Mouse (Mus musculus) limb, embryonic 12.5 days (tissue): ENCODE measurements around the gene Usp29. TPM values are rescaled to one million over a fixed set of nuclear protein-coding genes. Genes with fewer than 3 reads are reported as not detected.
"Not testable (repeated sequence)": the region's sequence is repeated elsewhere in the genome, so short reads cannot be mapped to it uniquely, and the experiment has no call there.

Source experiments
- ATAC-seq: fragments of 200-750 bp; cut with Nextera tagmentation; 2 replicates; pipeline ENCODE4 v1.8.0; 2017; ENCODE audit warnings: low read depth, moderate TSS enrichment; ENCODE audit not compliant: insufficient number of reproducible peaks, insufficient read depth, low FRiP score, low TSS enrichment
- H3K27ac ChIP-seq: fragments of 300-500 bp; sonication (generic); 2 replicates; pipeline ENCODE4 v1.5.1; 2016; ENCODE audit warnings: mild to moderate bottlenecking, moderate library complexity
- H3K27me3 ChIP-seq: fragments of 300-500 bp; sonication (generic); 2 replicates; pipeline ENCODE4 v1.6.1; 2016; ENCODE audit warnings: mild to moderate bottlenecking, moderate library complexity
- H3K36me3 ChIP-seq: fragments of 300-500 bp; sonication (generic); 2 replicates; pipeline ENCODE4 v1.6.1; 2016; ENCODE audit warnings: mild to moderate bottlenecking, moderate library complexity
- H3K4me1 ChIP-seq: fragments of 300-500 bp; sonication (generic); replicated peaks from 2 replicates; pipeline ENCODE4 v1.6.1; 2016
- H3K4me2 ChIP-seq: fragments of 300-500 bp; sonication (generic); 2 replicates; pipeline ENCODE4 v1.6.1; 2016; ENCODE audit warnings: mild to moderate bottlenecking, moderate library complexity
- H3K4me3 ChIP-seq: fragments of 300-500 bp; sonication (generic); replicated peaks from 2 replicates; pipeline ENCODE4 v1.5.1; 2016; ENCODE audit warnings: mild to moderate bottlenecking
- H3K9ac ChIP-seq: fragments of 300-500 bp; sonication (generic); replicated peaks from 2 replicates; pipeline ENCODE4 v1.6.1; 2016; ENCODE audit warnings: mild to moderate bottlenecking, moderate library complexity
- H3K9me3 ChIP-seq: fragments of 300-500 bp; sonication (generic); 2 replicates; pipeline ENCODE4 v1.6.1; 2016; ENCODE audit warnings: mild to moderate bottlenecking, moderate library complexity
- WGBS: fragments of 180-500 bp; shearing (Covaris S2); methylation state at CpG from one replicate; pipeline ENCODE4 v1.1.7; 2016; 5-methylcytosine and 5-hydroxymethylcytosine counted together
- polyA plus RNA-seq: library from polyadenylated mRNA; unstranded; fragments of >200 nt; fragmentation: Nextera tagmentation; extraction: Ambion mirVana; gene quantifications from 2 replicates; pipeline ENCODE4 v1.2.1, GENCODE M21; 2016

Usp29 gene
- polyA plus RNA-seq, 1 experiment from 2014 or later = 15.8 TPM

GRCm38 (mm10) chr7:6878849-6879248 lies 148.5 kb downstream of the Usp29 start:
- not testable (repeated sequence) for ATAC-seq, H3K9ac ChIP-seq

GRCm38 (mm10) chr7:6879512-6880164 lies 149.3 kb downstream of the Usp29 start:
- Histone ChIP-seq H3K36me3 (no peaks in the 10 kb centered on the region), H3K4me3 (no peak overlapping the region), H3K9me3 (no peaks in the 10 kb centered on the region), H3K27me3 (no peaks in the 10 kb centered on the region), H3K4me2 (no peak overlapping the region), H3K27ac (no peak overlapping the region), H3K4me1 (no peaks in the 10 kb centered on the region), H3K9ac (no peak overlapping the region)
- 74% methylated on average over 11 of the region's 11 CpGs for WGBS
- ATAC-seq = no peak

More at GRCm38 (mm10) chr7:6878849-6879248, 148.5 kb downstream of the Usp29 start:
- H3K4me1 ChIP-seq, H3K9me3 ChIP-seq, H3K27ac ChIP-seq, H3K36me3 ChIP-seq, H3K4me2 ChIP-seq, H3K27me3 ChIP-seq, H3K4me3 ChIP-seq: not testable (repeated sequence)
- WGBS = 91% methylated on average over 3 of the region's 3 CpGs

GRCm38 (mm10) chr7:6880918-6881317 lies 150.5 kb downstream of the Usp29 start:
- H3K9me3 ChIP-seq, H3K27ac ChIP-seq, ATAC-seq, H3K27me3 ChIP-seq, H3K9ac ChIP-seq, H3K4me3 ChIP-seq, H3K4me2 ChIP-seq, H3K36me3 ChIP-seq, H3K4me1 ChIP-seq: not testable (repeated sequence)
- no CpG with 5 or more reads among the region's 1 CpGs for WGBS

GRCm38 (mm10) chr7:6881473-6882046 lies 151.2 kb downstream of the Usp29 start:
- no peak for ATAC-seq
- no peak overlapping the region for H3K4me3 ChIP-seq
- H3K27ac ChIP-seq = no peak overlapping the region
- no peaks in the 10 kb centered on the region for H3K36me3 ChIP-seq
- WGBS = 49% methylated on average over 6 of the region's 6 CpGs
- H3K9ac ChIP-seq = no peak overlapping the region
- H3K27me3 ChIP-seq = no peaks in the 10 kb centered on the region
- H3K4me2 ChIP-seq = no peak overlapping the region
- no peaks in the 10 kb centered on the region for H3K9me3 ChIP-seq
- H3K4me1 ChIP-seq = no peaks in the 10 kb centered on the region

- no peak overlapping the region for H3K4me2 ChIP-seq
- no peak for ATAC-seq
- H3K9me3 ChIP-seq = no peaks in the 10 kb centered on the region
- H3K9ac ChIP-seq = no peak overlapping the region
- H3K4me1 ChIP-seq = no peaks in the 10 kb centered on the region
- H3K4me3 ChIP-seq = no peak overlapping the region
- WGBS = 86% methylated on average over 8 of the region's 8 CpGs
- H3K36me3 ChIP-seq = no peaks in the 10 kb centered on the region
- no peaks in the 10 kb centered on the region for H3K27me3 ChIP-seq
- H3K27ac ChIP-seq = no peak overlapping the region
These were observed 153.2 kb downstream of the Usp29 start for GRCm38 (mm10) chr7:6883376-6884147.

GRCm38 (mm10) chr7:6885416-6885815 lies 155.0 kb downstream of the Usp29 start:
- no peak overlapping the region; the same call in 1 of the 2 replicates for H3K27ac ChIP-seq
- H3K4me3 ChIP-seq = no peak overlapping the region
- 83% methylated on average over 7 of the region's 7 CpGs for WGBS
- no peaks in the 10 kb centered on the region for H3K9me3 ChIP-seq
- H3K36me3 ChIP-seq = no peaks in the 10 kb centered on the region
- no peak for ATAC-seq
- no peaks in the 10 kb centered on the region for H3K27me3 ChIP-seq
- no peak overlapping the region for H3K9ac ChIP-seq
- no peak overlapping the region for H3K4me2 ChIP-seq
- H3K4me1 ChIP-seq = no peaks in the 10 kb centered on the region

GRCm38 (mm10) chr7:6886896-6887295 lies 156.5 kb downstream of the Usp29 start:
- Histone ChIP-seq H3K9ac (no peak overlapping the region), H3K4me1 (peaks cover 8% of the 10 kb centered on the region), H3K9me3 (no peaks in the 10 kb centered on the region), H3K36me3 (no peaks in the 10 kb centered on the region), H3K4me2 (no peak overlapping the region), H3K4me3 (no peak overlapping the region), H3K27me3 (no peaks in the 10 kb centered on the region), H3K27ac (no peak overlapping the region)
- ATAC-seq = no peak
- 89% methylated on average over 1 of the region's 1 CpGs for whole genome bisulfite sequencing

GRCm38 (mm10) chr7:6889871-6890270 lies 159.5 kb downstream of the Usp29 start:
- Histone ChIP-seq H3K27ac (no peak overlapping the region), H3K27me3 (no peaks in the 10 kb centered on the region), H3K9ac (no peak overlapping the region), H3K4me3 (no peak overlapping the region), H3K36me3 (no peaks in the 10 kb centered on the region), H3K4me2 (no peak overlapping the region), H3K4me1 (peaks cover 8% of the 10 kb centered on the region), H3K9me3 (no peaks in the 10 kb centered on the region)
- 94% methylated on average over 5 of the region's 5 CpGs for WGBS
- no peak for ATAC-seq

- H3K4me3 ChIP-seq = no peak overlapping the region
- peaks cover 8% of the 10 kb centered on the region for H3K4me1 ChIP-seq
- H3K9me3 ChIP-seq = no peaks in the 10 kb centered on the region
- H3K27ac ChIP-seq = no peak overlapping the region
- ATAC-seq = no peak
- no peak overlapping the region for H3K4me2 ChIP-seq
- no peaks in the 10 kb centered on the region for H3K36me3 ChIP-seq
- 48% methylated on average over 3 of the region's 3 CpGs for WGBS
- no peaks in the 10 kb centered on the region for H3K27me3 ChIP-seq
- H3K9ac ChIP-seq = no peak overlapping the region
These were observed 160.8 kb downstream of the Usp29 start for GRCm38 (mm10) chr7:6891206-6891605.

GRCm38 (mm10) chr7:6897021-6897420 lies 166.6 kb downstream of the Usp29 start:
- H3K9ac ChIP-seq, H3K4me3 ChIP-seq, H3K27me3 ChIP-seq, H3K4me2 ChIP-seq, H3K36me3 ChIP-seq, H3K4me1 ChIP-seq, H3K27ac ChIP-seq, ATAC-seq, H3K9me3 ChIP-seq: not testable (repeated sequence)
- WGBS = 17% methylated on average over 4 of the region's 4 CpGs

- Histone ChIP-seq H3K36me3 (no peaks in the 10 kb centered on the region), H3K4me1 (peaks cover 3% of the 10 kb centered on the region), H3K27ac (no peak overlapping the region), H3K9me3 (no peaks in the 10 kb centered on the region), H3K4me3 (no peak overlapping the region), H3K27me3 (no peaks in the 10 kb centered on the region), H3K9ac (no peak overlapping the region), H3K4me2 (no peak overlapping the region)
- no peak for ATAC-seq
- 95% methylated on average over 7 of the region's 7 CpGs for WGBS
These were observed 170.3 kb downstream of the Usp29 start for GRCm38 (mm10) chr7:6900672-6901071.
